Mouse (Mus musculus): ENCODE data around the gene Gnat1. TPM values are rescaled to one million over a fixed set of nuclear protein-coding genes. Genes with fewer than 3 reads are reported as not detected.
"Not testable (repeated sequence)": the region's sequence is repeated elsewhere in the genome, so short reads cannot be mapped to it uniquely, and the experiment has no call there.

Gene Gnat1
- polyA plus RNA-seq, 1 experiment from 2014 or later, result 5.8 TPM

DNA sequence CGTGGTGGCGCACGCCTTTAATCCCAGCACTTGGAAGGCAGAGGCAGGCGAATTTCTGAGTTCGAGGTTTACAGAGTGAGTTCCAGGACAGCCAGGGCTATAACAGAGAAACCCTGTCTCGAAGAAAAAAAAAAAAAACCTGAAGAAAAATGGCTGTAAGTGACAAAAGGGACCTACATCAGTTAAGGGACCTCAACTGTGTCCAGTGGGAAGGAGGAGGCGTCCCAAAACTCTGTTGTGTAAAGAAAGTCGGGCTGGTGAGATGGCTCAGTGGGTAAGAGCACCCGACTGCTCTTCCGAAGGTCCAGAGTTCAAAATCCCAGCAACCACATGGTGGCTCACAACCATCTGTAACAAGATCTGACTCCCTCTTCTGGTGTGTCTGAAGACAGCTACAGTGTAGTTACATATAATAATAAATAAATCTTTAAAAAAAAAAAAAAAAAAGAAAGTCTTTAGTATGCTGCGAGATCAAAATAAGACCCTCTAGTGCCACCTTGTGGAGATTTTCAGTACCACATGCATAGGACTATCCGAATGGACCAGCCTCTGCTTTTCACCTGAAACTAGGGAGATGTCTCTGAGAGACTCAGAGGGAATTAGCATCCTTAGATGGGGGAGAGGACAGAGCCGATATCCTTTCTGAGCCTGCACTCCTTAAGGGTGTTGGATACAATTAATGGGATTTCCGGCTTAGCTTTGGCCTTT is 1.5 kb downstream of the Gnat1 start:
- not testable (repeated sequence) for H3K27ac ChIP-seq (ENCODE audit: low read depth); H3K9me3 ChIP-seq (ENCODE audit: low read length); H3K4me3 ChIP-seq (ENCODE audit: low read depth, low read length); ATAC-seq; H3K36me3 ChIP-seq (replicated peaks; ENCODE audit: insufficient read depth, low read length); H3K9ac ChIP-seq (replicated peaks)
- WGBS (ENCODE audit: insufficient replicate concordance), result 35% methylated on average over 14 of the region's 14 CpGs
- peaks cover 13% of the 10 kb centered on the region for H3K4me1 ChIP-seq (ENCODE audit: insufficient read depth)
- H3K4me2 ChIP-seq (ENCODE audit: low read depth, low read length), result 0 out of 2 replicates have a peak overlapping the region, but pooled peaks have one; percentile 26
- peak; percentile 76 for TF ChIP-seq CTCF (IDR thresholded peaks at IDR 0.05; ENCODE audit: low read depth)
- DNase-seq, result peak; percentile 80
- peaks cover 31% of the 10 kb centered on the region for H3K27me3 ChIP-seq (ENCODE audit: insufficient read depth, low read length)

DNA sequence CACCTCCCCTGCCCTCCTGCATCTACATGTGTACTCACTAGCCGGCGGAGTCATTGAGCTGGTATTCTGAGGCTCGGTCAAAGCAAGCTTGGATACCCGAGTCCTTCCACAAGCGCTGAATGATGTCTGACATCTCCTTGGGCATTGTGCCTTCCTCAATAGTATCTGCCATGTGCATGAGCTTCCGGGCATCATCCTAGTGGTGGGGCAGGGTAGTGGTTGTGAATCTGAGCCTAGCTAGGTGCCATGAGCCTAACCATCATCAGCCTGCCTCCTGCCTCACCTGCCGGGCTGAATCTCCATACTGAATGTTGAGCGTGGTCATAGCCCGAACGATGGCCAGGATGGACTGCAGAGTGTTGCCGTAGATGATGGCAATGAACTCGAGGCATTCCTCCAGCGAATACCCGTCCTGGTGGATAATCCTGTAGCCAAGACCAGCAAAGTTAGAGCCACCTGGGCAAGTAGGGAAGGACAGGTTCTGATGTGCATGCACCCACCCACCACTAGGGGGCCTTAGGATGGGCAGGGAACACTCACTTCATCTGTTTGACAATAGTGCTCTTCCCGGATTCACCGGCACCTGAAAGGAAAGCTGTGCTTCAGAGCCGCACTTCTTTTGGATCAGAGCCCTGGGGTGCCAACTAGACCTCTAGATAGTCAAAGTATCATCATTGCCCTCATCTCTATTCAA is 2.3 kb downstream of the Gnat1 start:
- Histone ChIP-seq H3K4me1 (ENCODE audit: insufficient read depth) (peaks cover 13% of the 10 kb centered on the region), H3K9ac (replicated peaks) (peak overlapping the region; percentile 58), H3K27me3 (ENCODE audit: insufficient read depth, low read length) (peaks cover 31% of the 10 kb centered on the region), H3K4me3 (ENCODE audit: low read depth, low read length) (peak overlapping the region; percentile 38), H3K36me3 (replicated peaks; ENCODE audit: insufficient read depth, low read length) (no peaks in the 10 kb centered on the region), H3K27ac (ENCODE audit: low read depth) (no peak overlapping the region), H3K9me3 (ENCODE audit: low read length) (no peaks in the 10 kb centered on the region), H3K4me2 (ENCODE audit: low read depth, low read length) (peak overlapping the region; percentile 64)
- ATAC-seq (no peak), DNase-seq (peak; percentile 72)
- TF ChIP-seq CTCF (IDR thresholded peaks at IDR 0.05; ENCODE audit: low read depth) (peak; percentile 88), EP300 (IDR thresholded peaks at IDR 0.05; ENCODE audit: low read depth) (no peak)
- 17% methylated on average over 17 of the region's 17 CpGs for WGBS (ENCODE audit: insufficient replicate concordance)

DNA sequence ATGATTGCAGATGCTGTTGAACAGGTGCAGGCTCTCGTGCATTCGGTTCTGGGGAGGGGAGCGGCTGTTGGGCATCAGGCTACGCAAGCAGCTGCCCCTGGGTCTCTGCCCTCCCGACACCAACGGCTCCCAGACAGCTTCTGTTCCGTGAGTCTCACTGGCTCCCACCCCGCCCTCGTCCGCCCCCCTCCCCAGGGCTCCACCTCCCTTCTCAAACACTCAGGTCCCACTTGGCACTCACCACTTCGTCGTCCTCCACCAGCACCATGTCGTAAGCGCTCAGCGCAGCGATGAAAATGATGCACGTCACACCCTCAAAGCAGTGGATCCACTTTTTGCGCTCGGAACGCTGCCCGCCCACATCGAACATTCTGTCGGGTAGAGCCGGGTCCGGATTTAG is 3.2 kb downstream of the Gnat1 start:
- WGBS (ENCODE audit: insufficient replicate concordance), result 1% methylated on average over 24 of the region's 25 CpGs
- H3K4me3 ChIP-seq (ENCODE audit: low read depth, low read length), result peak overlapping the region; percentile 38
- peaks cover 13% of the 10 kb centered on the region for H3K4me1 ChIP-seq (ENCODE audit: insufficient read depth)
- H3K9me3 ChIP-seq (ENCODE audit: low read length), result no peaks in the 10 kb centered on the region
- peak overlapping the region; percentile 94 for H3K27ac ChIP-seq (ENCODE audit: low read depth)
- peaks cover 31% of the 10 kb centered on the region for H3K27me3 ChIP-seq (ENCODE audit: insufficient read depth, low read length)
- peak overlapping the region; percentile 58 for H3K9ac ChIP-seq (replicated peaks)
- peak overlapping the region; percentile 64 for H3K4me2 ChIP-seq (ENCODE audit: low read depth, low read length)
- ATAC-seq (peak; percentile 33), DNase-seq (peak; percentile 72)
- no peaks in the 10 kb centered on the region for H3K36me3 ChIP-seq (replicated peaks; ENCODE audit: insufficient read depth, low read length)
- no peak for TF ChIP-seq CTCF (IDR thresholded peaks at IDR 0.05; ENCODE audit: low read depth)
- TF ChIP-seq EP300 (IDR thresholded peaks at IDR 0.05; ENCODE audit: low read depth), result no peak

DNA sequence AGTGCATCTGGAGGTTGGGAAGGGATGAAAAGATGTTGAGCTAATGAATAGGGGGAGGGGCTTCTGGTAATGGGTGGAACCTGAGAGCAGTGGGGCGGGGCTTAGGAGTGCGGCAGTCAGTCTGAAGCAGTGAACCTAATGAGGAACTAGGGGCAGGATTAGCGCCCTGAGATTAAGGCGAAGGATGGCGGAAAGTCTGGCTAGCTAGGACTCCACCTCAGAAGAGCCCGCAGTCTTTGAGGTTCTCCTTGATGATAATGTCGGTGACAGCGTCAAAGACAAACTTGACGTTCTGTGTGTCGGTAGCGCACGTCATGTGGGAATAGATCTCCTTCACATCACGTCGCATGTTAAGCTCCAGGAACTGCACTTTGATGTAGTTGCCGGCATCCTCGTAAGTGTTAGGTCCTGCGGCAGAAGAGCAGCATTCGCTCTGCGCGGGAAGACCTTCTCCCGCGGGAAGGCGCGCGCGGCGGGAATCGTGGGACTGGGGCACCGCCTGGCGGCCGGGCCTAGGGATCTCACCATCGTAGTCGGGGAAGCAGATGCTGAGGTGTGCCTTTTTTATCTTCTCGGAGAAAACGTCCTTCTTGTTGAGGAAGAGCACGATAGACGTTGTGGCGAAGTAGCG is 3.7 kb downstream of the Gnat1 start:
- TF ChIP-seq CTCF (IDR thresholded peaks at IDR 0.05; ENCODE audit: low read depth), result peak; percentile 78
- no peak for TF ChIP-seq EP300 (IDR thresholded peaks at IDR 0.05; ENCODE audit: low read depth)
- ATAC-seq (peak; percentile 41), DNase-seq (peak; percentile 76)
- Histone ChIP-seq H3K4me2 (ENCODE audit: low read depth, low read length) (peak overlapping the region; percentile 64), H3K36me3 (replicated peaks; ENCODE audit: insufficient read depth, low read length) (no peaks in the 10 kb centered on the region), H3K27me3 (ENCODE audit: insufficient read depth, low read length) (peaks cover 31% of the 10 kb centered on the region), H3K9me3 (ENCODE audit: low read length) (no peaks in the 10 kb centered on the region), H3K27ac (ENCODE audit: low read depth) (peak overlapping the region; percentile 94), H3K4me1 (ENCODE audit: insufficient read depth) (peaks cover 13% of the 10 kb centered on the region), H3K4me3 (ENCODE audit: low read depth, low read length) (peak overlapping the region; percentile 38), H3K9ac (replicated peaks) (peak overlapping the region; percentile 58)
- WGBS (ENCODE audit: insufficient replicate concordance), result 1% methylated on average over 39 of the region's 39 CpGs

DNA sequence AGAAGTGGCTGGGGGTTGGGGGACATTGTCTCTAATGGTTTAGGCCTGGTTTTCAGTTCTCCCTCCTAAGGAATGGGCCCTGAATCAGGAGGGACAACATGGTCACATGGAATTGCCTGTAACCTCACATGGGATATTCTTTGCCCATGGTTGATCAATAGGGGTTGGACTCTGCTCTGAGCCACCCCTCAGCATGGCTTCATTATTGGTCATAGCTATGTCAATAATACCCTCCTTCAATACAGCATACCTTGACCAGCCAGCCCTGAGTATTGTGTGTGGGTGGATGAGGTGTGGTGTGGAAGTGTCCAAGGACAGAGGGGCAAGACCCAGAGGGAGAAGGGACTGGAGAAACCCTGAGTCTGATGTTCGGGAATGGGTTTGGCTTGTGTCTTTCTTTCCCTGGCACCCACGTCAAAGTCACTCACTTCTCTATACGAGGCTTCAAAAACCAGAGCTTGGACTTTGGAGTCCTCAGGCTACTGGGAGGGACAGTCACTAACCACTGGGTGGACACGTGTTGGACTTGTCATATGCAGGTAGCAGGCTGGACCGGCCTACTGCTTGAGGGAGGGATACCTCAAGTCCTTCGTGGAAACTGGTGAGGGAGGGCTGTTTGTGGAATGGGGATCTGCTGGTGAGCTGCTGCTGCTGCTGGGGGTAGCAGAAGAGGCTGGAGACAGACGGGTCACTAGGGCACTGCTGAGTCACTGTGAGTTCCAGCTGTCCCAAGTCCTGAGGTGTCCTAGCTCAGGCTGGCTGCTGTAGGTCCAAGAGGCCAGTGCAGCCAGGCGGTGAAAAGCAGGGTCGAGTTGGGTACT is 4.7 kb downstream of the Gnat1 start:
- H3K27ac ChIP-seq (ENCODE audit: low read depth), result peak overlapping the region; percentile 94
- no peaks in the 10 kb centered on the region for H3K9me3 ChIP-seq (ENCODE audit: low read length)
- WGBS (ENCODE audit: insufficient replicate concordance), result 51% methylated on average over 9 of the region's 9 CpGs
- ATAC-seq, result peak; percentile 91
- TF ChIP-seq CTCF (IDR thresholded peaks at IDR 0.05; ENCODE audit: low read depth), result no peak
- peak; percentile 92 for TF ChIP-seq EP300 (IDR thresholded peaks at IDR 0.05; ENCODE audit: low read depth)
- no peak overlapping the region for H3K4me3 ChIP-seq (ENCODE audit: low read depth, low read length)
- peak overlapping the region; percentile 50 for H3K9ac ChIP-seq (replicated peaks)
- peak overlapping the region; percentile 64; the same call in 1 of the 2 replicates for H3K4me2 ChIP-seq (ENCODE audit: low read depth, low read length)
- H3K27me3 ChIP-seq (ENCODE audit: insufficient read depth, low read length), result peaks cover 31% of the 10 kb centered on the region
- H3K36me3 ChIP-seq (replicated peaks; ENCODE audit: insufficient read depth, low read length), result no peaks in the 10 kb centered on the region
- H3K4me1 ChIP-seq (ENCODE audit: insufficient read depth), result peaks cover 13% of the 10 kb centered on the region
- DNase-seq, result peak; percentile 54

Measured in liver, postnatal 0 days (tissue).